Mouse (Mus musculus) stomach, embryonic 16.5 days (tissue): ENCODE results near the gene Mad2l2. TPM values are rescaled to one million over a fixed set of nuclear protein-coding genes. Genes with fewer than 3 reads are reported as not detected.
A peak's percentile ranks its signal among the peaks of the same experiment; 100 is the strongest.

Source experiments
- ATAC-seq: fragments of 200-750 bp; cut with Nextera tagmentation; 2 replicates; pipeline ENCODE4 v1.8.0; 2017; ENCODE audit warnings: moderate number of reproducible peaks, moderate TSS enrichment; ENCODE audit not compliant: insufficient read depth, low FRiP score
- H3K27ac ChIP-seq: fragments of 300-500 bp; sonication (generic); 2 replicates; pipeline ENCODE4 v1.5.1; 2014; ENCODE audit warnings: low read length
- H3K27me3 ChIP-seq: fragments of 300-500 bp; sonication (generic); 2 replicates; pipeline ENCODE4 v1.6.1; 2014; ENCODE audit warnings: low read length, control low read depth, mixed read lengths; ENCODE audit not compliant: control insufficient read depth, insufficient read depth
- H3K36me3 ChIP-seq: fragments of 300-500 bp; sonication (generic); 2 replicates; pipeline ENCODE4 v1.6.1; 2014; ENCODE audit warnings: low read length; ENCODE audit not compliant: control insufficient read depth, insufficient read depth
- H3K4me1 ChIP-seq: fragments of 300-500 bp; sonication (generic); 2 replicates; pipeline ENCODE4 v1.6.1; 2014; ENCODE audit warnings: low read length, control low read depth, mixed read lengths; ENCODE audit not compliant: control insufficient read depth, insufficient read depth
- H3K4me2 ChIP-seq: fragments of 300-500 bp; sonication (generic); 2 replicates; pipeline ENCODE4 v1.6.1; 2014; ENCODE audit warnings: low read depth, low read length, mixed read lengths
- H3K4me3 ChIP-seq: fragments of 300-500 bp; sonication (generic); replicated peaks from 2 replicates; pipeline ENCODE4 v1.5.1; 2014; ENCODE audit warnings: mild to moderate bottlenecking, low read length
- H3K9ac ChIP-seq: fragments of 300-500 bp; sonication (generic); 2 replicates; pipeline ENCODE4 v1.6.1; 2014; ENCODE audit warnings: low read length
- H3K9me3 ChIP-seq: fragments of 300-500 bp; sonication (generic); replicated peaks from 2 replicates; pipeline ENCODE4 v1.6.1; 2016; ENCODE audit warnings: low read length, control low read depth; ENCODE audit not compliant: control insufficient read depth
- WGBS: fragments of 180-500 bp; shearing (Covaris S2); extraction: QIAGEN DNeasy Blood & Tissue Kit; methylation state at CpG from one replicate; pipeline ENCODE4 v1.1.7; 2014; 5-methylcytosine and 5-hydroxymethylcytosine counted together
- polyA plus RNA-seq: library from polyadenylated mRNA; unstranded; fragments of >200 nt; fragmentation: Nextera tagmentation; extraction: Ambion mirVana; gene quantifications from 2 replicates; pipeline ENCODE4 v1.2.1, GENCODE M21; 2015

Mad2l2 gene
- polyA plus RNA-seq, 1 experiment from 2014 or later: 35.1 TPM

GRCm38 (mm10) chr4:148087091-148087906, 42.9 kb upstream of the Mad2l2 start:
- no peaks in the 10 kb centered on the region for H3K36me3 ChIP-seq
- H3K27me3 ChIP-seq: no peaks in the 10 kb centered on the region
- WGBS: 5% methylated on average over 30 of the region's 30 CpGs
- H3K27ac ChIP-seq: peak overlapping the region; percentile 77
- peaks cover 39% of the 10 kb centered on the region for H3K4me1 ChIP-seq
- H3K4me2 ChIP-seq: peak overlapping the region; percentile 87
- H3K4me3 ChIP-seq: peak overlapping the region; percentile 92
- peak overlapping the region; percentile 92 for H3K9ac ChIP-seq
- no peak for ATAC-seq
- no peaks in the 10 kb centered on the region for H3K9me3 ChIP-seq

GRCm38 (mm10) chr4:148087907-148088527, 42.2 kb upstream of the Mad2l2 start, which contains the start of gene Agtrap:
Agtrap (minus strand) TSS chr4:148088031.
- Histone ChIP-seq H3K36me3 (no peaks in the 10 kb centered on the region), H3K27me3 (no peaks in the 10 kb centered on the region), H3K27ac (peak within 1 kb of the TSS; percentile 77), H3K9ac (peak within 1 kb of the TSS; percentile 92), H3K4me3 (peak within 1 kb of the TSS; percentile 92), H3K4me1 (peaks cover 39% of the 10 kb centered on the region), H3K9me3 (no peaks in the 10 kb centered on the region), H3K4me2 (peak within 1 kb of the TSS; percentile 87)
- 6% methylated on average over 34 of the region's 34 CpGs for WGBS
- peak; percentile 92 for ATAC-seq

GRCm38 (mm10) chr4:148089166-148089565, 41.0 kb upstream of the Mad2l2 start:
- Histone ChIP-seq H3K4me3 (no peak overlapping the region), H3K4me2 (no peak overlapping the region), H3K36me3 (no peaks in the 10 kb centered on the region), H3K9me3 (no peaks in the 10 kb centered on the region), H3K4me1 (peaks cover 27% of the 10 kb centered on the region), H3K27ac (no peak overlapping the region), H3K27me3 (no peaks in the 10 kb centered on the region), H3K9ac (no peak overlapping the region)
- ATAC-seq: no peak
- 70% methylated on average over 4 of the region's 4 CpGs for WGBS

GRCm38 (mm10) chr4:148091181-148091580, 39.0 kb upstream of the Mad2l2 start:
- no peak overlapping the region for H3K9ac ChIP-seq
- H3K36me3 ChIP-seq: no peaks in the 10 kb centered on the region
- WGBS: 92% methylated on average over 1 of the region's 1 CpGs
- H3K9me3 ChIP-seq: no peaks in the 10 kb centered on the region
- ATAC-seq: no peak
- H3K27ac ChIP-seq: no peak overlapping the region
- H3K4me2 ChIP-seq: no peak overlapping the region
- no peaks in the 10 kb centered on the region for H3K27me3 ChIP-seq
- H3K4me3 ChIP-seq: no peak overlapping the region
- peaks cover 11% of the 10 kb centered on the region for H3K4me1 ChIP-seq

- Histone ChIP-seq H3K9ac (no peak overlapping the region), H3K27me3 (no peaks in the 10 kb centered on the region), H3K9me3 (no peaks in the 10 kb centered on the region), H3K27ac (no peak overlapping the region), H3K4me3 (no peak overlapping the region), H3K36me3 (no peaks in the 10 kb centered on the region), H3K4me2 (no peak overlapping the region), H3K4me1 (peaks cover 4% of the 10 kb centered on the region)
- ATAC-seq: no peak
- WGBS: 77% methylated on average over 11 of the region's 11 CpGs
Observed at GRCm38 (mm10) chr4:148092551-148093271, 37.5 kb upstream of the Mad2l2 start.

GRCm38 (mm10) chr4:148094161-148094560, 36.0 kb upstream of the Mad2l2 start:
- Histone ChIP-seq H3K4me1 (no peaks in the 10 kb centered on the region), H3K4me3 (no peak overlapping the region)
- 85% methylated on average over 5 of the region's 5 CpGs for WGBS

GRCm38 (mm10) chr4:148095081-148095480, 35.1 kb upstream of the Mad2l2 start:
- H3K36me3 ChIP-seq: no peaks in the 10 kb centered on the region
- H3K27ac ChIP-seq: no peak overlapping the region
- H3K4me3 ChIP-seq: no peak overlapping the region
- H3K9me3 ChIP-seq: no peaks in the 10 kb centered on the region
- no peak for ATAC-seq
- no peaks in the 10 kb centered on the region for H3K4me1 ChIP-seq
- H3K27me3 ChIP-seq: no peaks in the 10 kb centered on the region
- WGBS: 73% methylated on average over 4 of the region's 4 CpGs
- no peak overlapping the region for H3K9ac ChIP-seq
- H3K4me2 ChIP-seq: no peak overlapping the region

More at GRCm38 (mm10) chr4:148094161-148094560, 36.0 kb upstream of the Mad2l2 start:
- Histone ChIP-seq H3K27ac (no peak overlapping the region), H3K9ac (no peak overlapping the region), H3K9me3 (no peaks in the 10 kb centered on the region), H3K27me3 (no peaks in the 10 kb centered on the region), H3K36me3 (no peaks in the 10 kb centered on the region), H3K4me2 (no peak overlapping the region)
- ATAC-seq: no peak

GRCm38 (mm10) chr4:148097936-148098335, 32.2 kb upstream of the Mad2l2 start:
- ATAC-seq: no peak
- no peaks in the 10 kb centered on the region for H3K9me3 ChIP-seq
- WGBS: 93% methylated on average over 2 of the region's 2 CpGs
- H3K27ac ChIP-seq: no peak overlapping the region
- no peak overlapping the region for H3K9ac ChIP-seq
- H3K36me3 ChIP-seq: no peaks in the 10 kb centered on the region
- H3K4me1 ChIP-seq: no peaks in the 10 kb centered on the region; the same call in 1 of the 2 replicates
- no peaks in the 10 kb centered on the region for H3K27me3 ChIP-seq
- no peak overlapping the region for H3K4me3 ChIP-seq
- no peak overlapping the region for H3K4me2 ChIP-seq

- H3K9me3 ChIP-seq: no peaks in the 10 kb centered on the region
- no peak overlapping the region for H3K4me2 ChIP-seq
- no peak overlapping the region for H3K4me3 ChIP-seq
- ATAC-seq: no peak
- H3K36me3 ChIP-seq: no peaks in the 10 kb centered on the region
- 63% methylated on average over 3 of the region's 3 CpGs for WGBS
- H3K27me3 ChIP-seq: no peaks in the 10 kb centered on the region
- no peak overlapping the region for H3K9ac ChIP-seq
- no peak overlapping the region for H3K27ac ChIP-seq
- no peaks in the 10 kb centered on the region; the same call in 1 of the 2 replicates for H3K4me1 ChIP-seq
Observed at GRCm38 (mm10) chr4:148098666-148099065, 31.5 kb upstream of the Mad2l2 start.
